Mouse (Mus musculus) kidney, adult 9 months (tissue): Measurements from ENCODE around the gene Ercc6l2.
A peak's percentile ranks its signal among the peaks of the same experiment; 100 is the strongest.

Experiments
- DNase-seq: peaks from one replicate; pipeline ENCODE4 v3.0.0; 2022

The Ercc6l2 gene

DNA sequence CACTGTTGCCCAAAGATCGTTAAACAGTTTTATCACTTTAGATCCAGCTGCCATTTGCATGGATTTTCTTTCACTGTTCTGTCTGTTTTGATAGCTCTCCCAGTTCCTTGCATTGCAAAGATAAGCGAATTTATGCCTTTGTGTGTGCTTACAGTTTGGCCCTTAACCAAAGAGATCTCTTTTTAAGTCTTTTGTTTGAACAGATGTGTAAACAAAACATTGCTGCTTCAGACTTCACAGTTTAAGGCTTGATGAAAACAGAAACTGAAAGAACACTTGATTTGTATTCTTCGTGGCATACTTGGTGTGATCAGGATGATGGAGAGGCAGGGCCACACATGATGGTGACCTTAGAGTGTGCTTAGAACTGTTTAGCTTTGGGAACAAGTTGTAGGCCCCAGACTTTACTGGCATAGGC lies 70.5 kb downstream of the Ercc6l2 start:
- no peak for DNase-seq

DNA sequence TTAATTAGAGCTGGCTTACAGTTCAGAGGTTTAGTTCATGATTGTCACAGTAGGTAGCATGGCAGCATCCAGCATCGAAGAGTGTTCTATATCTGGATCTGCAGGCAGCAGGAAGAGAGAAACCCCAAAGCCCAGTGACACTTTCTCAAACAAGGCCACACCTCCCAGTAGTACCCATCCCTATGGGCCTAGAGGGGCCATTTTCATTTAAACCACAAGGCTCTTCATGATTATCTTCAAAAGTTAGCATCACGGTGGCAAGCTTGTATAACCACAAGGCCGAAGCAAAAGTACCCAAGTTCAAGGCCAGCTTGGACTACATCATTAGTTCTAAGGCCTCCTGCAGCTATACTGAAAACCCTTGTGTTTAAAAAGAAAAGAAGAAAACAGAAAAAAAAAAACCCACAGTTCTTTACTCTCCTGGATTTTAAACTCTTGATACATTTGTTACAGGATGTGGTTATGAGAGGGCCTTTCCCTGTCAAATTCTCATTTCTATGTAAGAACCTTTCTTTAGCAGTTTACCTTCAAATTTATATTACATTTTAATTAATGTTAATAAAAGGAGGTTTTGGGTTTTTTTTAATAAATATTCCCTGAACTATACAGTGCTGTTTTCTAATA lies 71.5 kb downstream of the Ercc6l2 start:
- no peak for DNase-seq

DNA sequence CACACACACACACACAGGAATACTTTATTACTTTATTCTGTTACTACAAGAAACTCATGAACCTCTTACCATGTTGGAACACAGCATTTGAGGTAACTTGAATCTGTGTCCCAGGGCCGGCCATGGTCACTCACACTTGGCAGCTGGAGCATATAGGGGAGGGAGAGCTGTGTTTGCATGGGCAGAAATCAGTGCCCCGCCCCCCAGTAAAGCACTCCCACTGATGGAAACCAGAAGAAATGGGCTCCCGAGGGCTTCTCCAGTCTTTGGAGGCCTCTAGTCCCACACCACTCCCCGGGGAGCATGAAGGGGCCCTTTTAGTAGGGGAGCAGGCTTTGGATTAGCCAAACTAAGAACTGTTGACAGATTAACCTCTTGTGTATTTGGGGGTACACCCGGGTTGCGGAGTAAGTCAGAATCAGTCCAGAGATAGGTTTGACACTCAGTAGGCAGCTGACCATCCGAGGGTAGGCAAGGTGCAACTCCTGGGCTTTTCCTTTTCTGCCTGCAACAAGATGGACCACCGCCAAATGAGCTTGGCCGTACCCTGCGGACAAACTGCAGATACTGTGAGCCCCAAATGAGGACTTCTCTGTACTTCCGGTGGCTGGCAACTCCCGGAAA lies 85.8 kb downstream of the Ercc6l2 start:
- DNase-seq = no peak

DNA sequence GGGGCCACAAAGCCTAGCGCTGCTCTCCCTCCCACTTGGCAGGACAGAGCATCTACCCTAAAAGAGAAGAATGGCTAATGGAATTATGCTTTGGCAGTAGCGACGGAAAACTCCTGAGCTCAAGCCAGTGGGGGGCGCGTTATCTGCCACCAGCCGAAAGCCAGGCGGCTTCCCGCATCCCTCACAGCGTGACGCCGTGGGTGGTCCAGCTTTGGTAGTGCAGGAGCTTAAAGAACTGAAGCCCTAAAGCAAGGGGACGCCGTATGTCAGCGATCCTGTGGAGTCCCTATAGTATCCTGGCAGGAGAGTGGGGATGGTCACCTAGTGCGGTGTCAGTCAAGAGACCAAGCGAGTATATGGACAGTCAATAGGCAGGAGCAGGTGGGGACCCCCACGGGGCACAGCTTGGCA lies 86.3 kb downstream of the Ercc6l2 start:
- no peak for DNase-seq

- DNase-seq = no peak
Measured at GRCm38 (mm10) chr13:63901714-63902597, 86.9 kb downstream of the Ercc6l2 start.

DNA sequence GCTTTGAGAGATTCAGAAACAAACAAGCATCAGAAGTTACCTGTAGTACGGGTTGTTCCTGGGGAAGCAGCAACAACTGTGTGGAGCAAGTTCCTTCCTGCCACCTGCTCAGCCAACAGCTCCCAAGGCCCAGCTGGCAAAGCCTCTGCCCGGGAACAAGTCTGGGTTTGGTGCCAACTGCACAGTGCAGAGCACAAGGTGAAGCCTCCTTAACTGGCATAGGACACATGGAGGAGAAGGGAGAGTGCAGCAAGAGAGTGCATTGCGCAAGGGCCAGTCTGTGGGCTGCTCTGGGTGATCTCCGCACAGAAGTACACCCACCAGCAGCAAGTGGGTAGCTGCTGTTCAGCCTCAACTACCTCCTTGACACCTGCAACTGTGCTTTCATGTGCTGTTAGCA lies 91.5 kb downstream of the Ercc6l2 start:
- DNase-seq = peak; percentile 64

DNA sequence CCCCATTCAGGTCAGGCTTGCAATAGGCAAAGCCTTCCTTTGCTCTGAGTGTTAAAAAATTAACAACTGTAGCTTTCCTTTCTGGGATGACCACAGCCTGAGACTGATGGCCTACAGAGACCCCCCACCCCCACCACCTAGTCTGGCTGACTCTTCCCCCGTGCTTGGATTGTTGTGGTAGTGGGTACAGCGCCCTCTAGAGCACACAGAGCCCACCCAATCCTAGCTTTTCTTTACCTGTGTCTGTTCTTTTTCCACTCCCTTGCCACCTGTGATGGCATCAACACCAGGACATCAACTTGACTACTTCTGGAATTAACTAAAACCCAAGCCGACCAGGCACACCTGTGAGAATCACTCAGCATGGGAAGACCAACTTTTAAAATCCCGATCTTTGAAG lies 92.4 kb downstream of the Ercc6l2 start:
- no peak for DNase-seq

DNA sequence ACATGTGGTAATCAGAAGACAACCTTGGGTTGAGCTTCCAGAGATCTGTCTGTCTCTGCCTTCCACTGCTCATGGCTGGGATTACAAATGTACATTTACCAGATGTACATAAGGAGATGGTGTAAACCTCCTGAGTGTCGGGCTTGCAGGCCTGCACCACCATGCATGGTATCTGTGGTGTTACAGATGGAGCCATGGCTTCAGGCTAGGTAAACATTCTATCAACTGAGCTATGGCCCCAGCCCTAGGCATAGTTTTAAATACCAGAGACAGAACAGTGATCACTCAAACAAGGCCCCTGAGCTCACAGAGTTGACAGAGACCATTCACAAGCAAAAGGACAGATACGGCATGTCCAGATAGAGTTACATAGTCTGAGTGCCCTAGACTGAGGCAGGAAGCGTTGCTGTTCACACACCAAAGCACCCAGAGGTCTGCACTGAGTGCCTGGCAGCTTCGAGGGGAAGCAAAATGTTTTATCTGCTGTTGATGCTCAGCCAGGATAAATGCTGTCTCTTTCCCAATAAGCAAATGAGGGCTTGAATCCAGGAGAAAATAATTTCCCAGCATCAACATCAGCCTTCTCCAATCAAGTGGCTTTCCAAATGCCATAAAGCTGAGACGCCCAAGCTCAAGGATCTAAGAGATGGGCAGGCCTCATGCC lies 95.2 kb downstream of the Ercc6l2 start:
- DNase-seq = no peak

DNA sequence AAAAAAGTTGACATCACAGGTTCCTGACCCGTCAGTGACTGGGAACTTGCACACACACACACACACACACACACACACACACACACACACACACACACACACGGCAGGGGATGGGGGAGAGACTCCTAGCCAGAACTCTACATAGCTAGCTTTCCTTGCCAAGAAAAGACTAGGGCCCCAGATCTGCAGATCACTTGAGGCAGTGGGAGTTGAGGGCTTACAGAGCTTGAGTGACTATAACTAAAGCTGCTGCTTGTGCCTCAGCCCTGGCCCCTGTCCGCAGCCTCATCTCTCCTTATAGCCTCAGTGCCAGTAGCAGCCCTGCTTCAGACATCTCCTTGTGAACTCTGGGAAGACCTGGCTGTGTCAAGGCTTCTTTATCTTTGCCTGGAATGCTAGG lies 96.6 kb downstream of the Ercc6l2 start:
- DNase-seq = no peak

DNA sequence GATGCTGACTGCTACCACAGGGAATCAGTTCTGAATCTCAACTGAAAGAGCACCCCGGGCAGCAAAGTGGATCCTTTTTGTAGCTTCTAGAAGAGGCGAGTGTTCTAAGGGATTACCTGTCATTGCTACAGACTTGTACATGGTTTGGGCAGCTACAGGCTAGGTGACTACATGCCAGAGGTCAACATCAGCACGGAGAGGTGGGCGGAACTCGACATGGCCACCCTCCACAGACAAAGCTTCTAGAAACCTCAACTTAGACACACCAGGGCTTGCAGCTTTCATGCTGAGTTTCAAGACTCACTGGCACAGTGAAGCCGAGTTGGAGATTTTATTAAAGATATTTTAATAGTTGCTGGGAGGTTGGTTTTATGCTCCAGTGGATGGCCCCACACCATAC lies 98.1 kb downstream of the Ercc6l2 start:
- no peak for DNase-seq

- no peak for DNase-seq
Measured at GRCm38 (mm10) chr13:63915176-63915575, 100.1 kb downstream of the Ercc6l2 start.

DNA sequence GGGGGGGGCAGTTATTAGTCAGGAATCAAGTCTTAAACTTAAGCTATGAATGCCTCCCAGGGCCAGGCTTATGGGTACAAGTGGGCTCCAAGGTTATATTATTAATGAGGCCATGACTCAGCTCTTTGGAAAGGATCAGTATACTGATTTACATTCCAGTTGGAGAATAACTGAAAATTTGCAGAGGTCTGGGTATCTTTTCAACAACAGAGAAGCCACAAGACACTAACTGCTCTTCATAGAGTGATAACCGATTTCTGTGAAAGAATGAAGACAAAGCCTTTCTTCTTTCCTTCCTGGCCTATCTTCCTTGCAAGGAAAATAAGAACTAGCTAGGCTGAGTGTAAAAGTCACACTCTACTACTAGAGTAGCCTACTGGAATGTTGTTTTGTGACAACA lies 100.6 kb downstream of the Ercc6l2 start:
- DNase-seq = no peak

- DNase-seq = no peak
Measured at GRCm38 (mm10) chr13:63916568-63916967, 101.5 kb downstream of the Ercc6l2 start.

- DNase-seq = peak; percentile 81
Measured at GRCm38 (mm10) chr13:63917198-63917767, 102.2 kb downstream of the Ercc6l2 start.

DNA sequence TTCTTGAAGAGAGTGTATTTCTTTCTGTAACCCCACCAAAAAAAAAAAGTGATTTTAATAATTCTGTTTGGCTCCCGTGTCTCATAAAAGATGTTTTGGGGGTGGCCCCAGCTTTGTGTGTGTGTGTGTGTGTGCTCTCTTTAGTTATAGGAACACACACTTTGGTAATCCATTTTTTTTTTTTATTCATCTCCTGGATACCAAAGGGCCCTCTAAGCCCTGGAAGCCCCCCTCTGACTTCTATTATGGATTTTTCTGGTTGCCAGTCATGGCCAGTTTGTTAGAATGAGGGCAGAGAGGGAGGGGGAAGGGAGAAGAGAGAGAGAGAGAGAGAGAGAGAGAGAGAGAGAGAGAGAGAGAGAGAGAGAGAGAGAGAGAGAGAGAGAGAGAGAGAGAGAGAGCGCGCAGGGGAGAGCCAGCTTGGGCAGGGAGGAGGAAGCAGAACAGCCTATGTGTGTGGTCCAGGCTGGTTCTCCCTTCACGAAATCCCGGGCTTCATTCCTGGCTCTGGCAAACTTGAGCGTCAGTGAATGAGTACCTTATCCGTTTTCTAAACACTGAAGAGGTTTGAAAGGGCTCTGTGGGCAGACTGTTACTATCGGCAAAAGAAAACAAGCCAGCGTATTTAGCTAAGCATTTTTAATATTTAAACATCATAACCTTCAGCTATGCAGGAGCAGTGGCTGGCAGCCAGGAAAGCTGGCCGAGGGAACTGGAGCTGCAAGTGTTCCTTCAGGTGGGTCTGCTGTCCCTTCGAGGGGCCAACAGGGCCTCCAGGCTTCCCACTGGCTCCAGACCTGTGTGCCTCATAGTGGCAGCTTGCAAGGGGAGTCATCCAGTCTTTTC lies 103.0 kb downstream of the Ercc6l2 start:
- DNase-seq = peak; percentile 79

DNA sequence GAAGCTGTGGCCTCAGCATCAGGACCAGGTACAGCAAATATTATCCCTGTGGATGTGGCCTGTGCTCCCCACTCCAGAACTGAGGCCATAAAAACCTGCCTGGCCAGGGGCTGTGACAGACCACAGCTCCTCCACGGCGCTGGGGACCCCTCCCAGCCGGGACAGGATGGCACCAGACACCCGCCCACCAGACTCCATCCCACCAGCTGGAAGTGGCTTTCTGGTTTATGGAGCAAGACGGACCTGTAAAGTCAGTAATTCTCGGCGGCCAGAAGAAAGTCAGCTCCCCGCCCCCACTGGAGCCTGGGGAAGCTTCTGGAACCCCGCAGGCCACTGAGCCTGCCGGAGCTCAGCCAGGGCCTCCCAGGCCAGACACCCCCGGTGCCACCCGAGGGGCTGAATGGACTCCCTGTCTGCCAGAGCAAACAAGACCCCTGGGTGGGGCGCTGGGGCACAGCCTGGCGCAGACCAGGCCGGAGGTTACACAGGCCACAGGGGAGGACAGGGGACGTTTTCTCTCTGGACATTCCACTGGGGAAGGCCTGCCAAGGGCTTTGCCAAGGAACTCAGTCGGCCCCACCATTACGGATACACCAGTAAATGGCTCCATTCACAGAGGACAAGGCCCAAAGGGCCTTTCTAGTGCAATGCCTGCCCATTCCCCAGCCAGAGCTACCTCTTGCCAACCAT lies 103.8 kb downstream of the Ercc6l2 start:
- no peak for DNase-seq

DNA sequence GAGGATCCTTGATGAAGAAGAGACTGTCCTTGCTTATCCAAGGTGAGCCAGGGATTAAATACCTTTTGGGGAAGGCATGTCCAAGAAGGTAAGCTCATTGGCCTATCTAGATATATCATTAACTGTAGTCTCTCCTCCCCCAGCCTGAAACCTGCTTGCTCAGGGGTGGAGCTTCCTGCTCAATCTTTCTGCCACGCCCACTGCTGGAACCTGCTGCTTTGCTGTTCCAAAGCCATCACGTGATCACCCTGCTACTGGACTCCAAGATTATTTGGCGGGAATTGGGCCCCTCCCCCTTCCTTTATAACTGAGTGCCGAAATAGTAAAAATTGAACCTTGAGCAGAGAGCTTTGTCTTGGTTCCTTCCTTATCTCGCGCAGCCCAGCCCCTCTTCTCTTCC lies 109.0 kb downstream of the Ercc6l2 start:
- peak; percentile 50 for DNase-seq

- DNase-seq = no peak
Measured at GRCm38 (mm10) chr13:63927326-63927725, 112.3 kb downstream of the Ercc6l2 start.

DNA sequence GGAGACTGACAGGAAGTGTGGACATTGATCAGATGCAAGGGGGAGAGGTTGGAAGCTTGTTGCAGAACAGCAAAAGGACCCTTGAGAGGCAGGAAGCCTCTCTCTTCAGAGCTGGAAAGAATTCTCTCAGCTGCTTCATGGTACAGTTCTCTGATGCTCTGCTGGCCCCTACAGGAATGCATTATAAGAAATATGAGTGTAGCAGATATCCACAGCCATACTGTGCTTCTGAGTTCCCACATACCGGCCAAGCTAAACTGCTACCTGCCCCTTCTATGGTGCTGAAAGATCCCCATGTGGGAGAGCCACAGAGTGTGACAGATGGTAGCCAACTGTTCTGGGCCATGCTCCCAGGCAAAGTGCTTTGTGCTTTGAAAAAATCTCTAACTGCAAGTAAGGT lies 114.3 kb downstream of the Ercc6l2 start:
- peak; percentile 32 for DNase-seq

GRCm38 (mm10) chr13:63929917-63930515 lies 115.0 kb downstream of the Ercc6l2 start:
- no peak for DNase-seq

DNA sequence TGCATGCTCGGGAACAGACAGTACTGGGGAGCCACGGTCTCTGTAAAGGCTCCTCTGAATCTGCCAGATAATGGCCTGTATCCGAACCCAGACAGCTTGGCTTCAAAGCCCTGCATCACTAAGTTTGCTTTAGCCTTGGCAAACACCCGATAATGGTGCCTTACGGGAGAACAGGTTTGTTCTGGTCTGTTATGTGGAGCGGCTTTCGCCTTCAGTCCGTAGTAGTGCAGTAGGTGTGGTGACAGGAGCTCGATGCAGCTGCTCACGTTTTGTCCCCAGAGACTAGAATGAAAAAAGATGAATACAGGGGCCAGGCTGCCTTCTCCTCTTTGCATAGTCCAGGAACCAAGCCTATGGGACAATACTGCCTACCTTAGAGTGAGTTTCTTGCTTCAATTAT lies 115.5 kb downstream of the Ercc6l2 start:
- no peak for DNase-seq
